Mouse (Mus musculus): ENCODE data around the gene Sit1. TPM values are rescaled to one million over a fixed set of nuclear protein-coding genes. Genes with fewer than 3 reads are reported as not detected.

Gene Sit1
- polyA plus RNA-seq, 1 experiment from 2014 or later, result not detected

Other genes with a start within 250 kb of the Sit1 start
- 0.74 and 0.77 TPM in 2 replicates for gene Atp8b5, start 216.6 kb downstream of the Sit1 start, polyA plus RNA-seq (2015; fragmentation: Nextera tagmentation; extraction: Ambion mirVana)
- 88.8 and 99.5 TPM in 2 replicates for gene Rusc2, start 101.8 kb downstream of the Sit1 start, polyA plus RNA-seq (2015; fragmentation: Nextera tagmentation; extraction: Ambion mirVana)
- 0.79 and 1.5 TPM in 2 replicates for gene Fam166b, start 54.6 kb downstream of the Sit1 start, polyA plus RNA-seq (2015; fragmentation: Nextera tagmentation; extraction: Ambion mirVana)
- 16.2 and 16.8 TPM in 2 replicates for gene Tesk1, start 41.8 kb downstream of the Sit1 start, polyA plus RNA-seq (2015; fragmentation: Nextera tagmentation; extraction: Ambion mirVana)
- 5.3 and 5.7 TPM in 2 replicates for gene Cd72, start 29.1 kb downstream of the Sit1 start, polyA plus RNA-seq (2015; fragmentation: Nextera tagmentation; extraction: Ambion mirVana)
- gene Ccdc107, start 9.2 kb upstream of the Sit1 start, polyA plus RNA-seq (2015; fragmentation: Nextera tagmentation; extraction: Ambion mirVana), result 79.2 and 84.0 TPM in 2 replicates
- 8.1 and 8.5 TPM in 2 replicates for gene Arhgef39, start 16.0 kb upstream of the Sit1 start, polyA plus RNA-seq (2015; fragmentation: Nextera tagmentation; extraction: Ambion mirVana)
- 0.13 and 0.27 TPM in 2 replicates for gene Car9, start 23.2 kb upstream of the Sit1 start, polyA plus RNA-seq (2015; fragmentation: Nextera tagmentation; extraction: Ambion mirVana)
- gene Tpm2, start 40.0 kb upstream of the Sit1 start, polyA plus RNA-seq (2015; fragmentation: Nextera tagmentation; extraction: Ambion mirVana), result 10.9 and 13.3 TPM in 2 replicates
- gene Creb3, start 78.6 kb upstream of the Sit1 start, polyA plus RNA-seq (2015; fragmentation: Nextera tagmentation; extraction: Ambion mirVana), result 76.8 and 79.5 TPM in 2 replicates
- gene Tln1, start 79.0 kb upstream of the Sit1 start, polyA plus RNA-seq (2015; fragmentation: Nextera tagmentation; extraction: Ambion mirVana), result 66.2 and 69.2 TPM in 2 replicates
- 18.8 and 22.8 TPM in 2 replicates for gene Rgp1, start 95.0 kb upstream of the Sit1 start, polyA plus RNA-seq (2015; fragmentation: Nextera tagmentation; extraction: Ambion mirVana)
- gene Gba2, start 95.1 kb upstream of the Sit1 start, polyA plus RNA-seq (2015; fragmentation: Nextera tagmentation; extraction: Ambion mirVana), result 55.3 and 63.4 TPM in 2 replicates
- 1.2 and 1.6 TPM in 2 replicates for gene Msmp, start 100.8 kb upstream of the Sit1 start, polyA plus RNA-seq (2015; fragmentation: Nextera tagmentation; extraction: Ambion mirVana)
- gene Npr2, start 148.2 kb upstream of the Sit1 start, polyA plus RNA-seq (2015; fragmentation: Nextera tagmentation; extraction: Ambion mirVana), result 13.2 TPM in 2 replicates
- gene Spag8, start 169.9 kb upstream of the Sit1 start, polyA plus RNA-seq (2015; fragmentation: Nextera tagmentation; extraction: Ambion mirVana), result 6.9 and 7.0 TPM in 2 replicates
- 73.0 and 80.2 TPM in 2 replicates for gene Hint2, start 172.7 kb upstream of the Sit1 start, polyA plus RNA-seq (2015; fragmentation: Nextera tagmentation; extraction: Ambion mirVana)
- 14.2 and 15.4 TPM in 2 replicates for gene Tmem8b, start 185.2 kb upstream of the Sit1 start, polyA plus RNA-seq (2015; fragmentation: Nextera tagmentation; extraction: Ambion mirVana)
- 1.5 and 1.9 TPM in 2 replicates for gene Fam221b, start 185.4 kb upstream of the Sit1 start, polyA plus RNA-seq (2015; fragmentation: Nextera tagmentation; extraction: Ambion mirVana)
- not detected in 2 replicates for gene Olfr70, start 217.1 kb upstream of the Sit1 start, polyA plus RNA-seq (2015; fragmentation: Nextera tagmentation; extraction: Ambion mirVana)
- gene Olfr71, start 226.5 kb upstream of the Sit1 start, polyA plus RNA-seq (2015; fragmentation: Nextera tagmentation; extraction: Ambion mirVana), result not detected in 2 replicates
- gene Hrct1, start 243.5 kb upstream of the Sit1 start, polyA plus RNA-seq (2015; fragmentation: Nextera tagmentation; extraction: Ambion mirVana), result 0.39 and 0.64 TPM in 2 replicates
- gene Spaar, start 246.3 kb upstream of the Sit1 start, polyA plus RNA-seq (2015; fragmentation: Nextera tagmentation; extraction: Ambion mirVana), result 0.10 TPM in 1 of 2 replicates, not detected in the other